Mouse (Mus musculus): ENCODE data around the gene Tma7.

- TF ChIP-seq GATA1 (IDR thresholded peaks at IDR 0.05; ENCODE audit: low read length) (no peak), TAL1 (IDR thresholded peaks at IDR 0.05; ENCODE audit: low read length) (no peak)
Observed at GRCm38 (mm10) chr9:109040216-109040615, 42.2 kb downstream of the Tma7 start.

Measured in erythroblast, embryonic 14.5 days (primary cell).